Mouse (Mus musculus): ENCODE data around the gene Wdr90.

Wdr90 gene

DNA sequence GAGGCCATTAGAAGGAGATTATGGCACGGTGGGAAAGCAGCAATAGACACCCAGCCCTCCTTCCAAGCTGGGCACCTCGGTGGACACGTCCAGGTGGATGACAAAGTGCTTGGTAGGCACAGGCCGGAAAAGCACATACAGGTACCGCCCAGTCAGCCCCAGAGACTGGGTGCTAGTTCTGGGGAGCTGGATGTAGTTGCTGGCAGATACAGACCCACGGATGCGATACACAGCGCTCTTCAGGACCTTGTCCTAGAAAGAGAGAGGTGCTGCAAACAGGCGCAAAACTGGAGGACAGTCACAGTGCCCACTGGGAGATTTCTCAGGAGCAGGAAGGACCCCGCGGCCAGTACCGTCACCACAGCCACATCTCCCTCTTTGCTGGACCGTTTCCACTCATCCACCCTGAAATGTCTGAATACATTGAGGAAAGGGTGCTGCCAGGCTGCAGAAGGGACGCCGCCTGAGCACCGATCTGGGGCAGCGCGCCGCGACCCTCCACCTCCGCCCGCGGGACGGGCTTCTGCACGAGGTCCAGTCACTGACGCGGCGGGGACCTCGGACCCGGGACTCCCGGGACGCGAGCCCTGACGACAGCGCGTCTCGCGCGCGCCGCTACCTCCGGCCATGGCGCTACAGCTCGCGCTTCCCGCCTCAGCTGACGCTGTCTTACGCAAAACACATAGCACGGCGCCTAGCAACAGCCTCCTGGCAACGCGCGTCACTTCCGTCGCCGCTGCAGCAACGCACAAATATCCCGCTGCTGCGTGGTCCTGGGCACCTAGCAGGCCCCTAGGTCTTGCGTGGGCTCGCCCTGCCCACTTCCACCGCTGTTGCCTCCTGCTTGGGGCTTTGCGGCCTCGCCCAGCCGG is at the start of gene Wdr90:
TSS of gene Wdr90 (minus strand) at position 670 of the 872 bp plus-strand sequence.
- DNase-seq (ENCODE audit: low read depth, low spot score), result peak; percentile 94

DNA sequence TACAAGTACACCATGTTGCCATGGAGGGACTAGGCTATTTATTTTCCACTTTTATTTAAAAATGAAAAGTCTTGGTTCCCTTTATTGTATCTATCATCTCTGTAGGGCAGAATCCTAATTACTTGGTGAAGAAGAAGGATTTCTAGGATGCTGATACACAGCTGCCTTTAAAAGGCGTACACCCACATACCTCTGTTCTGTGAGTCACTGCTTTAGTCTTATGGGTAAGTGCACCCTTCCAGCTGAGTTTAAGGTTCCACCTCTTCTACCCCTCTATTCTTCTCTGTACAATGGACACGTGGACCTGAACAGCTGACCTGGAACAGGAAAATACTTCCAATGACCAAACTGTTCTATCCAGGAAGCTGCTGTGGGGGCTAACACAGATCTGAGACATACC is 46.3 kb upstream of the Wdr90 start:
- no peak for DNase-seq (ENCODE audit: low read depth, low spot score)

DNA sequence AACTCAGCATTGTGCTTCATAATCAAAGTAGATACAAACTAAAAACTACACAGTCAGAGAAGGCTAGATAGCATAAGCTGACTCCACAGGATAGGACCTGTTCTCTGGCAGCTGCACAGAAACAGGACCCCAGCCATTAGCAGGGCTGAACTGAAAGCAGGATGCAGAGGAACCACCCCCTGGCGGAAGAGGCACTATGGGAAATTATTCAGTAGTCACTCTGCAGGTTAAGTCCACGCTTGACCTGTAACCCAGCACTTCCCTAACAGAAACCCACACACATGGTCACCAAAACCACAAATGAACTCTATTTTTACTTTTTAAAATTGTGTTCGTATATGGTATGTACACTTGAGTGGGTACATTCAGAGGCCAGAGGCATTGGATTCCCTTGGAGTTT is 41.8 kb upstream of the Wdr90 start:
- DNase-seq (ENCODE audit: low read depth, low spot score), result no peak

DNA sequence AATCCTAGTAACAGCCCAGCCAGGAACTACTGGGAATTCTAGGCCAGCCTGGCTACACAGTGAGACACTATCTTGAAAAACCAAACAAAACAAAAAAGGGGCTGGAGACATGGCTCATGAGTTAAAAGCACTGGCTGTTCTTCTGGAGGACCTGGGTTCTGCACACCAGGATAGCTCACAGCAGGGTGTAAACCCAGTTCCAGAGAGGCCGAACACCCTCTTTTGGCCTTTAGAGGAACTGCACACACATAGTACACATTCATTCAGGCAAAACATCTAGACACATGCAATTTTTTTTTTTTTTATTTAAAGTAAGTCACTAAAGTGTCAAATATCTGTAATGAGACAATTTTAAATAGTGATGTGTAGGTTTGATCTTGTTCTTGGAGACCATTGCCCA is 38.9 kb upstream of the Wdr90 start:
- DNase-seq (ENCODE audit: low read depth, low spot score), result no peak

DNA sequence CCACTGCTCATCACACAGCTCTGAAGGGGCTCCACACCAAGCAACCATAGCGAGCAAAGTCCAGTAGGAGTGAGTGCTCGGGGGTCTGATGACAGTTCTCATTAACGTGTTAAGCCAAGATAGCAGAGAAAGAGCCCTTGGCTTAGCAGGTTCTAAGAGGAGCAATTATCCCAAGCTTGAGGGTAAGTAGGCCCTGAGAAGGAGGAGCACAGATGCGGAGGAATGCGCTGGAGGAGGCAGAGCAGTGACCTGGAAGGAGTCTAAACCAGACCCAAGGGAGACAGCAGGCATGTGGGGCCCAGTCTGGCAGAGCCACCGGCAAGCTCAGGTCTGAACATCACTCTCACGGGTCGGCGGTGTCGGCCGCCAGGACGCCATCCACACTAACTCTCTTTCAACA is 34.6 kb upstream of the Wdr90 start:
- DNase-seq (ENCODE audit: low read depth, low spot score), result no peak

DNA sequence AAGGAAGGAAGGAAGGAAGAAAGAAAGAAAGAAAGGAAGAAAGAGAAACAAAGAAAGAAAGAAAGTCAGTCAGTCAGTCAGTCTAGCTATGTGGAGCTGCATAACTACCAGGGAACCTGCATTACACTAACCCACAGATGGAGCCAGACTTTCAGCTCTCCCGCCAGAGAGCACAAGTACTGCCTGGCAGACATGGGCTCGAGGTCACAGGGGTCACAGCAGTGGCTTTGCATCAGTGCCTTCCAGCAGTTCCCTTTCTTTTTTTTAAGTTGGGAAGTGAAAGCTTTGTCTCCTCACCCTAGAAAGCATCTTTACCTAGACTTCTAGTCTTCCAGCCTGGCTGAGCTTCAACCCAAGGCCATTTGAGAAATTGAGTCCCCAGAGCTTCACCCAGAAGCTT is 34.1 kb upstream of the Wdr90 start:
- DNase-seq (ENCODE audit: low read depth, low spot score), result peak; percentile 50

DNA sequence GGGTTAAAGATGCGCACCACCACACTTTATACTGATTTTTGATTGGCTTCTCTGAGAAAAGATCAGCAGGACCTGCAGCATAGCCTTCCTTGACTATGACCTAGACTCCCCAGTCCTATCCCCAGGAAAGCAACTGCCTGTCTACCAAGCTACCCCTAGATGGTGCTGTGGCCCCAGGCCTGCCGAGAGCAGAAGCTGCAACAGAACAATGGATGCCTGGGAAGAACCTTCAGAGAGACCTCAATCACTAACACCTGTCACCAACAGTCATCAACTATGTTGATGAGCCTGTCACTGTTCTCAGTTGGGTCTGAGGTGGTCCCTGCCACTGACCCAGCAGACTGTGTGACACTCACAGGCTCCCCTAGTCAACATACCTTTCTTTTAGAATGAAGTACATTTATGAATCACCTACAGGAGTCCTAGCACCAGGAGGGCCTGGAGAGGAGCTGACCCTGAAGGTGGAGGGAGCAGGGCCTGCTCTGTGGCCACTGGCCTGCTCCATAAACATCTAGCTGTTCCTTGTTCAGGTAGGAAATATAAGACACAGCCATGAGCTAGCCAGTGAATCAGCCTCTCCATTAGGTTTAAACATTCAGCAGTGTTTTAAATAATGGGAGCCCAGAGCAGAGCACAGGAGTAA is 32.8 kb upstream of the Wdr90 start:
- peak; percentile 82 for DNase-seq (ENCODE audit: low read depth, low spot score)

DNA sequence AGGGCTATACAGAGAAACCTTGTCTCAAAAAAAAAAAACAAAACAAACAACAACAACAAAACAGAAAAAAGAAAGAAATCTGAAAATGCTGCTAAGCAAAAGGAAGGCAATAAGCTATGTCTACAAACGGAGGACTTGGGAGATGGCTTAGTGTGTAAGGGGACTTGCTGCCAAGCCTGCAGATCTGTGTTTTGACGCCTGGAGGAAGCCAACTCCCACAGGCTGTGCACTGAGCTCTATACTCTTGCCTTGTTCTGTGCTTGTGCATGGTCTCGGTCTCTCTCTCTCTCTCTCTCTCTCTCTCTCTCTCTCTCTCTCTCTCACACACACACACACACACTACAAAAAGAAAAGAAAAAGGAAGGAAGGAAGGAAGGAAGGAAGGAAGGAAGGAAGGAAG is 27.5 kb upstream of the Wdr90 start:
- DNase-seq (ENCODE audit: low read depth, low spot score), result no peak

DNA sequence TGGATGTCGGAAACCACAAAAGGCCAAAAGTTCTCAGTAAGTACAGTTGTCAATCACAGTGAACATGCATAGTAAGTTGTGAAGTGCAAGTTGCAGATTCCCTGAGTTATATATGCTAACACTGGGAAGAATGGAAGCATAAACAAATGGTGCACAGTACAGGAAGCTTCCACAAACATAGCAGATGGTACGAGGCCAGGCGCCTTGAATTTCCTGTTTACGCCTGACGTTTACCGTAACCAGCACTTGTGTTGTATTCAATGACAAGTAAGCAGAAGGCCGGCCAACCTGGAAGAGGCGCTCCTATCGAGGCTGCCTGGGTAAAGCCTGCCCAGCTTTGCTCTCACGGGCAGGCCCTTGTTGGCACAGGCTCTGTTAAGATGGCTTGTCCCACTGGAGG is 26.2 kb upstream of the Wdr90 start:
- DNase-seq (ENCODE audit: low read depth, low spot score), result no peak

DNA sequence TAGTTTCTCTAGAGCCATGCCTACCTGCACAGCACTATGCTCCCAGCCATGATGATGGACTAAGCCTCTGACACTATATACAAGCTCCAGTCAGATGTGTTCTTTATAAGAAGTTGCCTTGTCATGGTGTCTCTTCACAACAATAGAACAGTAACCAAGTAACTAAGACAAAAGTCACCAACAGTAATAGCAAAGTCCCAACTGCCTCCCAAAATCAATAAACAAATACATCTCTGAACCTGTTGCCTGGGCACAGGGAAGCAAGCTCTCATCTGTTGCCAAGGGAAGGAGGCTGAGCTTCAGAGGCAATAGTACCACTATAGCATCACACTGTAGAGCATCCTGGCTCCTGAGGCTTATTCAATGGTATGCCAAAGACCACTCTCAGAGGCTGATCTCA is 25.5 kb upstream of the Wdr90 start:
- no peak for DNase-seq (ENCODE audit: low read depth, low spot score)

DNA sequence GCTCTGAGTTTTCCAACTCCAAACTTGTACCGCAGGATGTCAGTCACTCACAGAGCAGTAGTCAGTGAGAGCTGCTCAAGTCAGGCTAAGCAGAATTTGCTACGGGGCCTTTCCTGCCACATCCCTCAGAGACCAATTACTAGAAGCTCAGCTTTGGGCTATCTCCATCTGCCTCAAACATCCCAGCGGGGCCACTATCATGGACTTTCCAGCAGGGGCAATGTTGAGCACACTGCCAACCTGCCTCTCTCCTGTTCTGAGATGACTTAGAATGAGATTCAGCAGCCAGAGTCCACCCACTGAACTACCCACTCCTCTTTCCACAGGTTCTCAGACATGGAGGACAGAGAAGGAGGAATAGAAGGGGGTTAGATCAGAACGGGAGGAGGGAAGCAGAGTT is 24.3 kb upstream of the Wdr90 start:
- peak; percentile 66 for DNase-seq (ENCODE audit: low read depth, low spot score)

DNA sequence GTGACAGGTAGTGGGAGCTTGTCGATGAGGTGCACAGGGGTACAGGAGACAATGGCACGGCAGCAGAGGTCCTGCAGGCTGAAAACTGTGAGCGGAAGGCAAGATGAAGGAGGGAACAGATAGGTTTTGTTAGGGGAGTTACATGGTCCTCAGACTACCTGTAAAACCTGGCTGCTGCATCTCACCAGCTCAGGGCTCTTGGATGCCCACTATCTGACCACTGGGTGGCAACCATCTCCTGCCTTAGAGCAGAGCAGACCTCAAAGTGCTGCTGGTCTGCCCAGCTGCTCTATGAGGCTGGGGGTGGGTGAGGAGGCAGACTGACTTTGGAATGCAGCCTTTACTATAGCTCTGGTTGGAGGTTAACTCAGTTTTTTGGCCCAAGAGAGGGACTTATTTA is 22.5 kb upstream of the Wdr90 start:
- no peak for DNase-seq (ENCODE audit: low read depth, low spot score)

DNA sequence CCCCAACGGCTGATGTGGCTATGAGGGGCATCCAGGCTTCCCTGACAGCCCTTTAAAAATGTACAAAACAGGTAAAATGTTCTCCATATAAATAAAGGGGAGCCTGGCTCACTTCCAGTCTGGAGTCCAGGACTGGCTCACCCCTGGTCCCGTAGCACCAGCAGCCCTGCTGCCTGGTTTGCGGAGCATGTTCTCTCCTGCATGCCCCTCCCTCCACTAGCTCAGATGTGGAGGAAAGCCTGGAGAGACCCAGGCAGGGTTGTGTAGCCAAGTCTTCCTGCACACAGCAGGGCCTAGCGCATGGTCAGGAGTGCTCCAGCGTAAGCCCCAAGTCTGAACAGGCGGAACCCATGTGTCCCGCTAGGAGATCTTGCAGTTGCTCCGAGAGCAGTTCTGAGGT is 22.0 kb upstream of the Wdr90 start:
- DNase-seq (ENCODE audit: low read depth, low spot score), result no peak

DNA sequence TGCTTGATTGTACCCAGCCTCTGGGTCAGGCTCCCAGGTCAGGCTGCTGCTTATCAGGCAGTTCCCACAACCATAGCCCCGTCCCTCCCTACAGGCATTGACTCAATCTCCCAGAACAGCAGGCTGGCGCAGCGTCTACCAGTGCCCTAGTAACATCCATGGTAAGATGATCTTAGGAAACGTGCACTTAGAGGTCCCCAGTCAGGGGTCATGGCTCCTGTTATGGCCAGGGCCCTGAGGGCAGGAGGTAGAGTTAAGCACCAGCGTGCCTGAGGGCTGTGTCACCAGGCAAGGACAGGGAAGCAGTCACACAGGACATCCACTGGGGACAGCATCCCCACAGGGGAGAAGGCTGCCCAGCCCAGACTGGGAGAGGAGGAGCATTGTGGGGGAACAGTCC is 21.0 kb upstream of the Wdr90 start:
- DNase-seq (ENCODE audit: low read depth, low spot score), result no peak

DNA sequence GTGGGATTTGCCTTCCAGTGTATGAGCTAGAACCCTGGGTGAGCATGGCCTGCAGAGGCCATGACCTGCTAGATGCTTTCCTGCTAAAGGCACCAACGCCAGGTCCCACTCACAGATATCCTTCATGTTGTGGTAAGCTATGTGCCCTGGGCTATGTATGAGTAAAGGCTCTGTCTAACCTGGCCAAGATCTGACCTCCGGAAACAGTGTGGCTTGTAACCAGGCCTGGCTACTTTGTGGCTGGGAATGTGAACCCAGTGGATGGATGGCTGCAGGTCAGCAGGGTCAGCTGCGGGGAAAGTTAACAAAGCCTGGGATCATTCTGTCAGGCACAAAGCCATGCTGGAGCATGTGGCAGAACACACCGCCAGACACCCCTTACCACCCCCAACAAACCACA is 20.4 kb upstream of the Wdr90 start:
- peak; percentile 64 for DNase-seq (ENCODE audit: low read depth, low spot score)

DNA sequence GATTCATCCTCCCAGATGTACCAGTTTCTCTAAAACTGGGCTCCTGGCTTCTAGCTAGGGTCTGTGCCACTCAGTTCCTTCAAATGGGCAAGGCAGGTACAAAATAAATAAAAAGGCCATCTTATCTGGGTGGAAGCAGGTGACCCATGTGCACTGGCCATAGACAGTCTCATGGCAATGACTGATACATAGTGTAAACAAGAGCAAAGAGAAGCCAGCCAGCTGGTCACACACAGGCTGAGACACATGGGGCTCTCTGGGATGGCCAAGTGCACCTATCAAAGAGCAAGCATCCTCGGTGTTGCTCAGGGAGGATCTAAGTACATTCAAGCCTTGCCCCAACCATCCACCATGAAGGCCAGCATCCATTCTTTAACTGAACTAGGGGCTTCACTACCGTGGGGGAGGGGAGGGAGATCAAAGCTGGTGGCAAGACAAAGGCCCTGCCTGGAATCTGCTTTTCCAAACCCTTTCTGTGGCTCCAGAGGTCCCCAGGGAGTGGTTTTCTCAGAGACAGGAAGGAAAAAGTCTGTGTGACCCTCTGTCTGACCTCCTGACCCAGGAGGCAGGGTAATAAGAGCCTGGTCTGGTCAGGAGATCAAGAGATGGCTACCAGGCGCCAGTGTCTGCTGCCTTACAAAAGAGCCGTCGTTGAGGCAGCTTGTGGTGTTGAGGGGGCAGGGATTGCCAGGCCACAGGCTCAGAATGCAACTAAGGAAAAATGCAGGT is 19.8 kb upstream of the Wdr90 start:
- DNase-seq (ENCODE audit: low read depth, low spot score), result no peak

DNA sequence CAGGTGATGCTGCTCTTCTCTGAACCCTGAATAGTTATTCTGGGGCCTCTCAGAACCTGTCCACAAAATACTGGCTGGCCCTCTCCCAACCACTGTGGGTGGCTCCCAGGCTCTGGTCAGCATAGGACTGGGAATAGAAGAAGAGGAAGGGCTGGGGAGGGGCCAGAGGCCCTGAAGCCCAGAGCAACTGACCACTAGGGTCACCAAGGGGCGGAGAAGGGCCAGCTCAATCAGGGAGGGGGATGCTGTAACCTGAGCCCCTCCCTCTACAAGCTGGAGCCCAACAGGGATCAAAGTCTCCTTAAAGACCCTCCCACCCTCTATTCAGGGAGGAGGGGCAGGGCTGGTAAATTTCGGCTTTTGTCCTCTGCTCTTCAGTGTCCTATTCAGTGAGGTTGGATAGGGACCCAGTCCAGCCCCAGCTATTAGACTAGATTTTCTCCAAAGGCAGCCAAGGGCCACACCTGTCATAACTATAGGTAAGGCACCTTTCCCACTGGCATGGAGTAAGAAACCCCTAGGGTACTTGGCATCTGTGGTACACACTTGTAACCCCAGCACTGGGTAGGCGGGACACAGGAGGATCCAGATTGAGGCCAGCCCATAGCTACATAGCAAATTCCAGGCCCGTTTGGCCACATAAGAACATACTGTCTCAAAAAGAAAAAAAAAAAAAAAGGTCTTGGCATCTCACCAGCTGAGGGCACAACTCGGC is 19.1 kb upstream of the Wdr90 start, which contains the start of gene Wfikkn1:
TSS of gene Wfikkn1 (minus strand) at position 663 of the 715 bp plus-strand sequence.
- no peak for DNase-seq (ENCODE audit: low read depth, low spot score)

DNA sequence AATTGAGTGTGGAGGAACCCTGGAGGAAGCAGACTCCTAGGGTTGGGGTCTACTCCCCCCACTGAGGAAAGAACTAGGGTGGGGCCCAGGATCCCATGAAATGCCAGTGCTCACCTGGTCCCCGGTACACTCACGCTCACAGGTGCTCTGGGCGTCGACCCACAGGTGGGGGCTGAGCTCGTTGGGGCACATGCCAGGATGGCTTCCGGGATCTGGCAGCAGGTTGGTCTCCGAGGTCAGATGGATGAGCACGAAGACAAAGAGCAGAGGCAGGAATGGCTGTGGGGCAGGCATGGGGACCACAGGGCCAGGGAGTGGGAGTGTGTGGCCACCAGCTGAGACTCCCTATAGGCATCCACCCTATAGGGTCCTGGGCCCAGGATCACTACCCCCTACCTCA is 18.4 kb upstream of the Wdr90 start:
- DNase-seq (ENCODE audit: low read depth, low spot score), result no peak

DNA sequence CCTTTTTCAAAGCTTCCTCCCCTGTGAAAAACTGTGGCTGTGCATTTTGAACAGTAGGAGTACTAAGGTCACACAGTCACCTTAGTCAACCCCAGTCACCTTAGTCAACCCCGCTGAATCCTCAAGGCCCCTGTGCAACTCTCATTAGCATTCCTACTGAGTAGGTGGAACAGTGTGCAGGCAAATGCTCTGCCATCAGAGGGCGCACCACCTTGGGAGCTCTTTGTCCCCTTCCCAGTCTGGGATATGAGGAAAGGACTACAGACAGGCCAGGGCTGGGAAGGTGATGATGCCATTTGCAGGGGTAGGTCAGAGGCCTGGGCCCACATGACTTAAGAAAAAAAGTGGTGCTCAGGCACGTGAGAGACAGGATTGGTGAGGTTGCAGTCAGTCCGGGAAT is 18.0 kb upstream of the Wdr90 start:
- peak; percentile 50 for DNase-seq (ENCODE audit: low read depth, low spot score)

DNA sequence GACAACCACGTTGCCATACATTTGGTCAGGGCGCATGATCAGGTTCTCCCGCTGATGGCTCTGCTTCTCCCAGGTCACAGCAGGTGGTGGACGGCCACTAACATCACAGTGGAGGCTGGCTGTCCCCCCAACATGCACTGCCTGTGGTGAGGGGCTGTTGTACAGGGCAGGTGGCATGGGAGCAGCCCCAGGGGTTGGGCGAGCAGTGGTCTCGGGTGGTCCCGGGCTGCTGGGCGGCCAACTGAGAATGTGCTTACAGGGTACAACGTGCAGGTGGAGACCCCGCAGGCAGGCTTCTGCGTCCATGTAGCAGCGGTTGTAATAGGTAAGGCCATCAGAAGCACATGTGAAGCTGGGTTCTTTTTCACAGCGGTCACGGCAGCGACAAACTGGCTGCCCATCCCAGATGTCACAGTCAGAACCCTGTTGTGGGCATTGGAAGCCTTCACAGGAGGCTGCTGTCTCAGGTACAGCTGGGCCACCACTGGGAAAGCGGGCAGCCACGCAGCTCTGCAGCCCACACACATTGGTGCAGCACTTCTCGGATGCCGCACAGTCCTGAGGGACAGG is 17.4 kb upstream of the Wdr90 start:
- no peak for DNase-seq (ENCODE audit: low read depth, low spot score)

Data from 3T3-L1 (cell line).